Mouse (Mus musculus): ENCODE data around the gene Enkur. TPM values are rescaled to one million over a fixed set of nuclear protein-coding genes. Genes with fewer than 3 reads are reported as not detected.

The Enkur gene
- polyA plus RNA-seq, 1 experiment from 2014 or later = 2.1 TPM

Other genes with a start within 250 kb of the Enkur start
- 37.1 and 38.6 TPM in 2 replicates for gene Arhgap21, start 236.5 kb downstream of the Enkur start, polyA plus RNA-seq (2015; fragmentation: Nextera tagmentation; extraction: Ambion mirVana)
- gene Thnsl1, start 359 bp upstream of the Enkur start, polyA plus RNA-seq (2015; fragmentation: Nextera tagmentation; extraction: Ambion mirVana) = 20.2 and 21.7 TPM in 2 replicates
- 0.99 and 1.2 TPM in 2 replicates for gene Gpr158, start 162.2 kb upstream of the Enkur start, polyA plus RNA-seq (2015; fragmentation: Nextera tagmentation; extraction: Ambion mirVana)